ENCODE assay signal across 19 mouse cellular contexts in genomic region chr10:71200964-71201363, GRCm38 (mm10). TPM values are rescaled to one million over a fixed set of nuclear protein-coding genes. Genes with fewer than 3 reads are reported as not detected.
DNase-seq lines count a peak whose midpoint lies in the region; ATAC-seq lines count a peak whose summit lies in the region.
"Had no signal": no experiment of that assay in that cellular context is flagged by ENCODE, and none has a peak within 500 bp of the region (broad histone marks: within the 10 kb centered on the region; RNA-seq: fewer than 3 reads in every experiment).

No protein-coding gene starts in this region.

- H3K4me3 ChIP-seq in hindbrain, embryonic 13.5 days: no peak overlapping the region
- H3K4me3 ChIP-seq in hindbrain, embryonic 12.5 days: no peak overlapping the region
- no peak overlapping the region for H3K4me3 ChIP-seq in neural tube, embryonic 15.5 days (replicated peaks)
- H3K4me3 ChIP-seq: embryonic facial prominence, embryonic 13.5 days; forebrain, embryonic 12.5 days; heart, embryonic 15.5 days had no signal

- H3K27me3 ChIP-seq in hindbrain, embryonic 13.5 days: no peaks in the 10 kb centered on the region
- no peaks in the 10 kb centered on the region for H3K27me3 ChIP-seq in hindbrain, embryonic 12.5 days
- H3K27me3 ChIP-seq in neural tube, embryonic 15.5 days (replicated peaks): no peaks in the 10 kb centered on the region
- H3K27me3 ChIP-seq: embryonic facial prominence, embryonic 13.5 days; forebrain, embryonic 12.5 days; heart, embryonic 15.5 days had no signal

- WGBS in hindbrain, embryonic 13.5 days: 63% methylated on average over 5 of the region's 5 CpGs
- WGBS in hindbrain, embryonic 12.5 days: 72% methylated on average over 5 of the region's 5 CpGs
- 63% methylated on average over 5 of the region's 5 CpGs for WGBS in neural tube, embryonic 15.5 days

- no peak for ATAC-seq in hindbrain, embryonic 13.5 days (ENCODE audit: low FRiP score)
- ATAC-seq in hindbrain, embryonic 12.5 days (ENCODE audit: low FRiP score): no peak
- no peak for ATAC-seq in neural tube, embryonic 15.5 days (ENCODE audit: low FRiP score)
- ATAC-seq: intestine, embryonic 16.5 days had no signal

- H3K9ac ChIP-seq in hindbrain, embryonic 13.5 days: no peak overlapping the region
- H3K9ac ChIP-seq in hindbrain, embryonic 12.5 days: no peak overlapping the region
- no peak overlapping the region for H3K9ac ChIP-seq in neural tube, embryonic 15.5 days (replicated peaks)
- H3K9ac ChIP-seq: embryonic facial prominence, embryonic 13.5 days; forebrain, embryonic 12.5 days; heart, embryonic 15.5 days had no signal

- no peaks in the 10 kb centered on the region for H3K9me3 ChIP-seq in hindbrain, embryonic 13.5 days
- no peaks in the 10 kb centered on the region for H3K9me3 ChIP-seq in hindbrain, embryonic 12.5 days (replicated peaks)
- no peaks in the 10 kb centered on the region for H3K9me3 ChIP-seq in neural tube, embryonic 15.5 days (replicated peaks)
- H3K9me3 ChIP-seq: embryonic facial prominence, embryonic 13.5 days; forebrain, embryonic 12.5 days; heart, embryonic 15.5 days had no signal

- peaks cover 7% of the 10 kb centered on the region for H3K4me1 ChIP-seq in hindbrain, embryonic 13.5 days (replicated peaks)
- 0 out of 2 replicates have a peak, but pooled peaks cover 3% of the 10 kb centered on the region for H3K4me1 ChIP-seq in hindbrain, embryonic 12.5 days
- H3K4me1 ChIP-seq in neural tube, embryonic 15.5 days: peaks cover 4% of the 10 kb centered on the region; the same call in 1 of the 2 replicates
- H3K4me1 ChIP-seq: embryonic facial prominence, embryonic 13.5 days; forebrain, embryonic 12.5 days had no signal

- H3K4me2 ChIP-seq in hindbrain, embryonic 13.5 days: 0 out of 2 replicates have a peak overlapping the region, but pooled peaks have one; percentile 11
- no peak overlapping the region for H3K4me2 ChIP-seq in hindbrain, embryonic 12.5 days (replicated peaks)
- no peak overlapping the region for H3K4me2 ChIP-seq in neural tube, embryonic 15.5 days
- H3K4me2 ChIP-seq: embryonic facial prominence, embryonic 13.5 days; forebrain, embryonic 12.5 days; heart, embryonic 11.5 days; heart, embryonic 15.5 days had no signal

- no peak for DNase-seq in neural tube, embryonic 10.5 days (ENCODE audit: extremely low spot score, low spot score)
- peak; percentile 7 to 52 for DNase-seq in layer of hippocampus, adult 18-20 months (ENCODE audit: low spot score in 2 of 2)
- no peak for DNase-seq in kidney, postnatal 25 days
- no peak for DNase-seq in natural killer cell, adult 2 months (ENCODE audit: low spot score in 2 of 2)
- DNase-seq: adrenal gland, postnatal 10 days; cerebellum, adult 11-12 months; cerebellum, adult 9-10 months; cerebellum, postnatal 25 days; gastrocnemius, postnatal 10 days; heart, postnatal 14 days had no signal

- H3K36me3 ChIP-seq in hindbrain, embryonic 13.5 days: no peaks in the 10 kb centered on the region
- H3K36me3 ChIP-seq in hindbrain, embryonic 12.5 days: no peaks in the 10 kb centered on the region
- no peaks in the 10 kb centered on the region for H3K36me3 ChIP-seq in neural tube, embryonic 15.5 days
- H3K36me3 ChIP-seq: embryonic facial prominence, embryonic 13.5 days; forebrain, embryonic 12.5 days; G1E; heart, embryonic 15.5 days had no signal

- H3K27ac ChIP-seq in hindbrain, embryonic 13.5 days: 0 out of 2 replicates have a peak overlapping the region, but pooled peaks have one; percentile 31
- H3K27ac ChIP-seq in hindbrain, embryonic 12.5 days: no peak overlapping the region
- H3K27ac ChIP-seq in neural tube, embryonic 15.5 days (replicated peaks): 0 out of 2 replicates have a peak overlapping the region, but pooled peaks have one; percentile 2
- H3K27ac ChIP-seq: embryonic facial prominence, embryonic 13.5 days; forebrain, embryonic 12.5 days; heart, embryonic 15.5 days had no signal

RNA-seq across cellular contexts. Expression of gene Tfam, which starts 37.1 kb away (rescaled TPM):
- polyA plus RNA-seq in hindbrain, embryonic 13.5 days (2015; fragmentation: Nextera tagmentation; extraction: Ambion mirVana): 56.1 and 56.5 TPM in 2 replicates
- polyA plus RNA-seq in hindbrain, embryonic 12.5 days (2016; fragmentation: Nextera tagmentation; extraction: Ambion mirVana): 70.6 and 84.4 TPM in 2 replicates
- polyA plus RNA-seq in neural tube, embryonic 15.5 days (2015; fragmentation: Nextera tagmentation; extraction: Ambion mirVana): 47.8 and 60.8 TPM in 2 replicates
- 10 to 100 TPM; 37.4 to 44.4 TPM for total RNA-seq in layer of hippocampus, adult 18-20 months (2021)

RNA-seq across cellular contexts. Expression of gene Bicc1, which starts 41.5 kb away (rescaled TPM):
- polyA plus RNA-seq in hindbrain, embryonic 13.5 days (2015; fragmentation: Nextera tagmentation; extraction: Ambion mirVana): 5.9 TPM in 2 replicates
- polyA plus RNA-seq in hindbrain, embryonic 12.5 days (2016; fragmentation: Nextera tagmentation; extraction: Ambion mirVana): 13.7 and 17.2 TPM in 2 replicates
- 5.8 and 8.4 TPM in 2 replicates for polyA plus RNA-seq in neural tube, embryonic 15.5 days (2015; fragmentation: Nextera tagmentation; extraction: Ambion mirVana)
- total RNA-seq in layer of hippocampus, adult 18-20 months (2021): 1 to 10 TPM; 3.6 to 4.1 TPM
- polyA plus RNA-seq: G1E had no signal

Comparison
In these comparisons a context has a peak if more than half of its experiments do, and no peak if none do; other contexts are left out.
1. DNase-seq: peak in layer of hippocampus, adult 18-20 months (2 of 2); none in neural tube, embryonic 10.5 days (single experiment), kidney, postnatal 25 days (0 of 2) and natural killer cell, adult 2 months (0 of 2).